Mouse (Mus musculus): Measurements from ENCODE around the gene M1ap. TPM values are rescaled to one million over a fixed set of nuclear protein-coding genes. Genes with fewer than 3 reads are reported as not detected.
A peak's percentile ranks its signal among the peaks of the same experiment; 100 is the strongest.

M1ap gene
- polyA plus RNA-seq, 1 experiment from 2014 or later, result 12.7 TPM

- ATAC-seq (ENCODE audit: low read depth), result no peak
- H3K4me1 ChIP-seq (ENCODE audit: control insufficient read depth, low read depth, low read length), result peaks cover 14% of the 10 kb centered on the region
- H3K4me3 ChIP-seq (ENCODE audit: low read depth, low read length), result no peak overlapping the region
- H3K27me3 ChIP-seq (ENCODE audit: control insufficient read depth, insufficient read depth, low read depth, low read length), result peaks cover 97% of the 10 kb centered on the region
- no peak overlapping the region for H3K27ac ChIP-seq (ENCODE audit: low read length)
- WGBS (ENCODE audit: insufficient replicate concordance), result 27% methylated on average over 8 of the region's 8 CpGs
- H3K4me2 ChIP-seq (ENCODE audit: low read depth, low read length), result no peak overlapping the region
- no peaks in the 10 kb centered on the region for H3K36me3 ChIP-seq (ENCODE audit: control insufficient read depth, insufficient read depth)
- no peaks in the 10 kb centered on the region for H3K9me3 ChIP-seq (replicated peaks; ENCODE audit: control insufficient read depth, low read length)
- H3K9ac ChIP-seq (ENCODE audit: low read depth, low read length), result no peak overlapping the region
These were observed 119.3 kb downstream of the M1ap start for GRCm38 (mm10) chr6:83065995-83066394.

DNA sequence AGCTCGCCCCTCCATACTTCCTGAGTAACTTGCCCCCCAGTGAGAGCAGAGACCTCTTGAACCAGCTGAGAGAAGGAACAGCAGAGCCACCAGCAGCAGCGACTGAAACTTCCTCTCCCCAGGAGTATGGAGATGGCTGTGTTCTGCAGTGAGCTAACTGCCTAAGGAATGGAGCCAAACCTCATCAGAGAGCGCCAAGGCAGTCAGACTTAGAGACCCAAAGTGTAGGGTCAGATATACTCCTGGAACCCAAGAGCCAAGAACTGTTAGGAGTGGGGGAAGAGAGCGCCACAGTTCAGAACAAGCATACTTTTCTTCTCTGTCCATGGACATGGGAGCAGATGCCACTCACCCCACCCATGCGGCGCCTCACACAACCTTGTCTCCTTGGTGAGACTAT, 119.7 kb downstream of the M1ap start:
- H3K9ac ChIP-seq (ENCODE audit: low read depth, low read length), result no peak overlapping the region
- no peaks in the 10 kb centered on the region for H3K9me3 ChIP-seq (replicated peaks; ENCODE audit: control insufficient read depth, low read length)
- H3K27me3 ChIP-seq (ENCODE audit: control insufficient read depth, insufficient read depth, low read depth, low read length), result peaks cover 99% of the 10 kb centered on the region
- H3K4me3 ChIP-seq (ENCODE audit: low read depth, low read length), result no peak overlapping the region
- no peak for ATAC-seq (ENCODE audit: low read depth)
- H3K4me1 ChIP-seq (ENCODE audit: control insufficient read depth, low read depth, low read length), result peaks cover 19% of the 10 kb centered on the region
- no peak overlapping the region for H3K4me2 ChIP-seq (ENCODE audit: low read depth, low read length)
- 31% methylated on average over 6 of the region's 6 CpGs for WGBS (ENCODE audit: insufficient replicate concordance)
- H3K27ac ChIP-seq (ENCODE audit: low read length), result no peak overlapping the region
- H3K36me3 ChIP-seq (ENCODE audit: control insufficient read depth, insufficient read depth), result no peaks in the 10 kb centered on the region

DNA sequence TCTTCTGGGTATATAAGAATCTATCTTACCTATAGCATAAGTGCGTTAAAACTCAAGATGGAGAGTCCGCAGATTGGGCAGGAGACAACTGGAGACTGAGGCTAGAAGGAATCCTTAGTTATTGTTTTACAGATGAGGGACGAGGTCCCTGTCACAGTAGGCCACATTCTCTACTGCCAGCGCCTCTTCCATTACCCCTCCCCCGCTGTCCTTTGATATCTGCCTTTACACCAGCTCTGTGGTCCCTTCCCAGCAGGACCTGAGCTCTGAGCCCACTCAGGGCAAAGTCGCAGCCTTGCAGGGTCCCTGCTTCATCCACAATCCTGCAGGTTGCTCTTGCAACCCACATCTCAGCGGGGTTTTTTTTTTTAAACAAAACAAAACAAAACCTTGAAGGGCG, 121.5 kb downstream of the M1ap start:
- Histone ChIP-seq H3K4me2 (ENCODE audit: low read depth, low read length) (peak overlapping the region; percentile 55; the same call in 1 of the 2 replicates), H3K27me3 (ENCODE audit: control insufficient read depth, insufficient read depth, low read depth, low read length) (peaks cover 100% of the 10 kb centered on the region), H3K36me3 (ENCODE audit: control insufficient read depth, insufficient read depth) (no peaks in the 10 kb centered on the region), H3K9me3 (replicated peaks; ENCODE audit: control insufficient read depth, low read length) (no peaks in the 10 kb centered on the region), H3K4me1 (ENCODE audit: control insufficient read depth, low read depth, low read length) (peaks cover 19% of the 10 kb centered on the region), H3K4me3 (ENCODE audit: low read depth, low read length) (no peak overlapping the region), H3K9ac (ENCODE audit: low read depth, low read length) (no peak overlapping the region), H3K27ac (ENCODE audit: low read length) (no peak overlapping the region)
- no peak for ATAC-seq (ENCODE audit: low read depth)
- 9% methylated on average over 8 of the region's 8 CpGs for WGBS (ENCODE audit: insufficient replicate concordance)

GRCm38 (mm10) chr6:83068706-83069487, 122.2 kb downstream of the M1ap start:
- no peaks in the 10 kb centered on the region for H3K36me3 ChIP-seq (ENCODE audit: control insufficient read depth, insufficient read depth)
- H3K27me3 ChIP-seq (ENCODE audit: control insufficient read depth, insufficient read depth, low read depth, low read length), result peaks cover 99% of the 10 kb centered on the region
- ATAC-seq (ENCODE audit: low read depth), result no peak
- no peak overlapping the region for H3K9ac ChIP-seq (ENCODE audit: low read depth, low read length)
- peak overlapping the region; percentile 34 for H3K4me3 ChIP-seq (ENCODE audit: low read depth, low read length)
- peaks cover 19% of the 10 kb centered on the region for H3K4me1 ChIP-seq (ENCODE audit: control insufficient read depth, low read depth, low read length)
- H3K4me2 ChIP-seq (ENCODE audit: low read depth, low read length), result peak overlapping the region; percentile 55
- WGBS (ENCODE audit: insufficient replicate concordance), result 2% methylated on average over 78 of the region's 81 CpGs
- no peaks in the 10 kb centered on the region for H3K9me3 ChIP-seq (replicated peaks; ENCODE audit: control insufficient read depth, low read length)
- H3K27ac ChIP-seq (ENCODE audit: low read length), result no peak overlapping the region

DNA sequence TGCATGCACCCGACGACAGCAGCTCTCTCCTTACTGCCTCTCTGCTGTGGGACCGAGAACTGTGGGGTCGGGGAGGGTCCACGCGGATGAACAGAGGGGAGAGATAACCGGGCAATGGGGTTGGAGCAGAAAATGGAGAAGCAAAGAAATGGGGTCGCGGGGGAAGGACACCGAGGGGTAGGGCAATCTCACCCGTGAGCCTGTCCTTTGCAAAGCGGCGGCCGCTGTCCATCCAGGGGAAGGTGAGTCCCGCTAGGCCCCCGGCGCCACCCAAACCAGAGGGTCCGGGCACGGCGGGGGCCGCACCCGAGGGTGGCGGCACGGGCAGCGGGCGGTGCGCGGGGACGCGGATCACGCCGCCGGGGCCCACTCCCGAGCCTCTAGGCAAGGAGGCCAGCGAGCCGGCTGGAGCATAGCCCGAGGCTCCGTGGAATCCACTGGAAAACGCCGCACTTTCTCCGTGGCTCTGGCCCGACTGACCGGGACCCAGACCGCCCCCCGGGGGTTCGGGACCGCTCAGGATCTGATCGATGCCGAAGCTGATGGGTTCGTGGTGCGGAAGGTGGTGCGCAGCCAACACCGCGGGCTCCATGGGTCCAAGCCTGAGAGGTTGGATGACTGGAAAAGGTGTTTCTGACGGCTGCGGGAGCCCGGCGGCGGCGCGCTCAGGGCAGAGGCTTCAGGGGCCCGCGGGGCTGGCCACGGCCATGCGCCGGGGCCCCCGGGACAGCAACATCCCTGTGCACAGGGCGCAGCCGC, 123.0 kb downstream of the M1ap start:
- 1% methylated on average over 69 of the region's 69 CpGs for WGBS (ENCODE audit: insufficient replicate concordance)
- Histone ChIP-seq H3K27ac (ENCODE audit: low read length) (no peak overlapping the region), H3K36me3 (ENCODE audit: control insufficient read depth, insufficient read depth) (no peaks in the 10 kb centered on the region), H3K4me2 (ENCODE audit: low read depth, low read length) (no peak overlapping the region), H3K9me3 (replicated peaks; ENCODE audit: control insufficient read depth, low read length) (no peaks in the 10 kb centered on the region), H3K27me3 (ENCODE audit: control insufficient read depth, insufficient read depth, low read depth, low read length) (peaks cover 99% of the 10 kb centered on the region), H3K4me1 (ENCODE audit: control insufficient read depth, low read depth, low read length) (peaks cover 19% of the 10 kb centered on the region), H3K9ac (ENCODE audit: low read depth, low read length) (no peak overlapping the region), H3K4me3 (ENCODE audit: low read depth, low read length) (peak overlapping the region; percentile 13)
- ATAC-seq (ENCODE audit: low read depth), result no peak

DNA sequence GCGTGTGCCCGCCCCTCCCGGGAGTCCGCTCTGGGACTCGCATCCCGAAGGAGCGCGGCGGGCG, 123.4 kb downstream of the M1ap start, which contains the start of gene Tlx2:
Gene Tlx2, minus strand, starts transcription at position 47 of the 64 bp plus-strand sequence.
- H3K4me2 ChIP-seq (ENCODE audit: low read depth, low read length), result no peak within 1 kb of the TSS
- peaks cover 98% of the 10 kb centered on the region for H3K27me3 ChIP-seq (ENCODE audit: control insufficient read depth, insufficient read depth, low read depth, low read length)
- peak within 1 kb of the TSS; percentile 34 for H3K4me3 ChIP-seq (ENCODE audit: low read depth, low read length)
- no peaks in the 10 kb centered on the region for H3K36me3 ChIP-seq (ENCODE audit: control insufficient read depth, insufficient read depth)
- 0% methylated on average over 10 of the region's 10 CpGs for WGBS (ENCODE audit: insufficient replicate concordance)
- no peaks in the 10 kb centered on the region for H3K9me3 ChIP-seq (replicated peaks; ENCODE audit: control insufficient read depth, low read length)
- no peak for ATAC-seq (ENCODE audit: low read depth)
- no peak within 1 kb of the TSS for H3K27ac ChIP-seq (ENCODE audit: low read length)
- peaks cover 19% of the 10 kb centered on the region for H3K4me1 ChIP-seq (ENCODE audit: control insufficient read depth, low read depth, low read length)
- no peak within 1 kb of the TSS for H3K9ac ChIP-seq (ENCODE audit: low read depth, low read length)

- Histone ChIP-seq H3K27ac (ENCODE audit: low read length) (no peak overlapping the region), H3K9me3 (replicated peaks; ENCODE audit: control insufficient read depth, low read length) (no peaks in the 10 kb centered on the region), H3K4me1 (ENCODE audit: control insufficient read depth, low read depth, low read length) (peaks cover 19% of the 10 kb centered on the region), H3K4me2 (ENCODE audit: low read depth, low read length) (no peak overlapping the region), H3K36me3 (ENCODE audit: control insufficient read depth, insufficient read depth) (no peaks in the 10 kb centered on the region), H3K9ac (ENCODE audit: low read depth, low read length) (no peak overlapping the region), H3K4me3 (ENCODE audit: low read depth, low read length) (0 out of 2 replicates have a peak overlapping the region, but pooled peaks have one; percentile 6), H3K27me3 (ENCODE audit: control insufficient read depth, insufficient read depth, low read depth, low read length) (peaks cover 98% of the 10 kb centered on the region)
- 1% methylated on average over 57 of the region's 58 CpGs for WGBS (ENCODE audit: insufficient replicate concordance)
- ATAC-seq (ENCODE audit: low read depth), result no peak
These were observed 123.9 kb downstream of the M1ap start for GRCm38 (mm10) chr6:83070311-83071219.

GRCm38 (mm10) chr6:83071220-83071619, 124.5 kb downstream of the M1ap start:
- Histone ChIP-seq H3K4me2 (ENCODE audit: low read depth, low read length) (no peak overlapping the region), H3K36me3 (ENCODE audit: control insufficient read depth, insufficient read depth) (no peaks in the 10 kb centered on the region), H3K4me1 (ENCODE audit: control insufficient read depth, low read depth, low read length) (peaks cover 19% of the 10 kb centered on the region), H3K9ac (ENCODE audit: low read depth, low read length) (no peak overlapping the region), H3K27ac (ENCODE audit: low read length) (no peak overlapping the region), H3K9me3 (replicated peaks; ENCODE audit: control insufficient read depth, low read length) (no peaks in the 10 kb centered on the region), H3K27me3 (ENCODE audit: control insufficient read depth, insufficient read depth, low read depth, low read length) (peaks cover 98% of the 10 kb centered on the region), H3K4me3 (ENCODE audit: low read depth, low read length) (no peak overlapping the region)
- 2% methylated on average over 24 of the region's 24 CpGs for WGBS (ENCODE audit: insufficient replicate concordance)
- ATAC-seq (ENCODE audit: low read depth), result no peak

All from liver, embryonic 16.5 days (tissue).